20 mouse cellular contexts compared by ENCODE assay signal in genomic region chr2:101894126-101894525, GRCm38 (mm10).
"Had no signal": no experiment of that assay in that cellular context is flagged by ENCODE, and none has a peak within 500 bp of the region (broad histone marks: within the 10 kb centered on the region; RNA-seq: fewer than 3 reads in every experiment).

No protein-coding gene starts in this region.

- H3K9ac ChIP-seq: lung, embryonic 14.5 days; midbrain, embryonic 12.5 days; neural tube, embryonic 13.5 days; neural tube, embryonic 15.5 days; stomach, embryonic 15.5 days had no signal

- H3K27ac ChIP-seq: midbrain, embryonic 10.5 days; midbrain, embryonic 12.5 days; neural tube, embryonic 13.5 days; neural tube, embryonic 15.5 days; stomach, embryonic 15.5 days; stomach, postnatal 0 days had no signal

- H3K9me3 ChIP-seq: midbrain, embryonic 10.5 days; midbrain, embryonic 12.5 days; neural tube, embryonic 13.5 days; neural tube, embryonic 15.5 days; stomach, embryonic 15.5 days had no signal

- DNase-seq: lung, embryonic 14.5 days; lung, postnatal 10 days; lung, postnatal 4 days; midbrain, embryonic 14.5 days; retina, postnatal 1 day; right cerebral cortex, adult 18-20 months; right cerebral cortex, postnatal 25 days; right cerebral cortex, postnatal 4 days; spleen, adult 18-20 months; thymus, adult 2 months; thymus, postnatal 25 days; thymus, postnatal 4 days had no signal

- H3K27me3 ChIP-seq: midbrain, embryonic 12.5 days; neural tube, embryonic 13.5 days; neural tube, embryonic 15.5 days; stomach, embryonic 15.5 days had no signal

- H3K4me3 ChIP-seq: midbrain, embryonic 10.5 days; midbrain, embryonic 12.5 days; myocyte; neural tube, embryonic 13.5 days; neural tube, embryonic 15.5 days; stomach, embryonic 15.5 days had no signal

- ATAC-seq: midbrain, embryonic 16.5 days had no signal

- H3K4me2 ChIP-seq: lung, embryonic 14.5 days; midbrain, embryonic 12.5 days; neural tube, embryonic 13.5 days; neural tube, embryonic 15.5 days; stomach, embryonic 15.5 days had no signal

- H3K4me1 ChIP-seq: stomach, embryonic 15.5 days had no signal
